Mouse (Mus musculus) hindbrain, embryonic 16.5 days (tissue): ENCODE measurements around the gene Pmepa1. TPM values are rescaled to one million over a fixed set of nuclear protein-coding genes. Genes with fewer than 3 reads are reported as not detected.

Source experiments
- ATAC-seq: fragments of 200-750 bp; cut with Nextera tagmentation; 2 replicates; pipeline ENCODE4 v1.8.0; 2017; ENCODE audit warnings: moderate TSS enrichment, moderate library complexity
- H3K27ac ChIP-seq: fragments of 300-500 bp; sonication (generic); 2 replicates; pipeline ENCODE4 v1.5.1; 2014; ENCODE audit warnings: low read depth, mild to moderate bottlenecking, control low read depth, low read length, moderate library complexity
- H3K27me3 ChIP-seq: fragments of 300-500 bp; sonication (generic); replicated peaks from 2 replicates; pipeline ENCODE4 v1.6.1; 2014; ENCODE audit warnings: low read length; ENCODE audit not compliant: control insufficient read depth, insufficient read depth
- H3K36me3 ChIP-seq: fragments of 300-500 bp; sonication (generic); 2 replicates; pipeline ENCODE4 v1.6.1; 2014; ENCODE audit warnings: mild to moderate bottlenecking, low read length, moderate library complexity, mixed read lengths; ENCODE audit not compliant: control insufficient read depth, insufficient read depth
- H3K4me1 ChIP-seq: fragments of 300-500 bp; sonication (generic); 2 replicates; pipeline ENCODE4 v1.6.1; 2014; ENCODE audit warnings: low read depth, low read length; ENCODE audit not compliant: control insufficient read depth, insufficient read depth
- H3K4me2 ChIP-seq: fragments of 300-500 bp; sonication (generic); 2 replicates; pipeline ENCODE4 v1.6.1; 2014; ENCODE audit warnings: mild to moderate bottlenecking, low read length, control low read depth, moderate library complexity
- H3K4me3 ChIP-seq: fragments of 300-500 bp; sonication (generic); 2 replicates; pipeline ENCODE4 v1.5.1; 2014; ENCODE audit warnings: mild to moderate bottlenecking, low read length, control low read depth, moderate library complexity
- H3K9ac ChIP-seq: fragments of 300-500 bp; sonication (generic); 2 replicates; pipeline ENCODE4 v1.6.1; 2014; ENCODE audit warnings: low read depth, mild to moderate bottlenecking, control low read depth, low read length, moderate library complexity
- H3K9me3 ChIP-seq: fragments of 300-500 bp; sonication (generic); 2 replicates; pipeline ENCODE4 v1.6.1; 2014; ENCODE audit warnings: mild to moderate bottlenecking, low read length, moderate library complexity; ENCODE audit not compliant: control insufficient read depth
- WGBS: fragments of 180-500 bp; shearing (Covaris S2); extraction: QIAGEN DNeasy Blood & Tissue Kit; methylation state at CpG from one replicate; pipeline ENCODE4 v1.1.7; 2014; 5-methylcytosine and 5-hydroxymethylcytosine counted together
- polyA plus RNA-seq: library from polyadenylated mRNA; unstranded; fragments of >200 nt; fragmentation: Nextera tagmentation; extraction: Ambion mirVana; gene quantifications from 2 replicates; pipeline ENCODE4 v1.2.1, GENCODE M21; 2015

The Pmepa1 gene
- polyA plus RNA-seq, 1 experiment from 2014 or later: 3.2 TPM

GRCm38 (mm10) chr2:173258459-173259091 is 17.8 kb downstream of the Pmepa1 start:
- no peak overlapping the region for H3K27ac ChIP-seq

GRCm38 (mm10) chr2:173257610-173258009 is 18.7 kb downstream of the Pmepa1 start:
- no peaks in the 10 kb centered on the region for H3K27me3 ChIP-seq
- H3K9me3 ChIP-seq: no peaks in the 10 kb centered on the region
- peaks cover 71% of the 10 kb centered on the region for H3K4me1 ChIP-seq
- 18% methylated on average over 6 of the region's 7 CpGs for WGBS
- peak; percentile 89 for ATAC-seq
- H3K4me2 ChIP-seq: no peak overlapping the region
- H3K9ac ChIP-seq: no peak overlapping the region
- H3K4me3 ChIP-seq: no peak overlapping the region
- peak overlapping the region; percentile 24; the same call in 1 of the 2 replicates for H3K27ac ChIP-seq
- H3K36me3 ChIP-seq: no peaks in the 10 kb centered on the region

More at GRCm38 (mm10) chr2:173258459-173259091, 17.8 kb downstream of the Pmepa1 start:
- WGBS: 23% methylated on average over 9 of the region's 9 CpGs
- Histone ChIP-seq H3K4me2 (no peak overlapping the region), H3K4me1 (peaks cover 63% of the 10 kb centered on the region), H3K27me3 (no peaks in the 10 kb centered on the region), H3K4me3 (no peak overlapping the region), H3K9me3 (no peaks in the 10 kb centered on the region), H3K36me3 (no peaks in the 10 kb centered on the region), H3K9ac (no peak overlapping the region)
- no peak for ATAC-seq

- Histone ChIP-seq H3K4me1 (peaks cover 73% of the 10 kb centered on the region), H3K9me3 (no peaks in the 10 kb centered on the region), H3K27ac (no peak overlapping the region), H3K4me3 (no peak overlapping the region), H3K4me2 (no peak overlapping the region), H3K9ac (no peak overlapping the region), H3K36me3 (no peaks in the 10 kb centered on the region), H3K27me3 (no peaks in the 10 kb centered on the region)
- no peak for ATAC-seq
- WGBS: 63% methylated on average over 4 of the region's 4 CpGs
Measured at GRCm38 (mm10) chr2:173256552-173256949, 19.8 kb downstream of the Pmepa1 start.

DNA sequence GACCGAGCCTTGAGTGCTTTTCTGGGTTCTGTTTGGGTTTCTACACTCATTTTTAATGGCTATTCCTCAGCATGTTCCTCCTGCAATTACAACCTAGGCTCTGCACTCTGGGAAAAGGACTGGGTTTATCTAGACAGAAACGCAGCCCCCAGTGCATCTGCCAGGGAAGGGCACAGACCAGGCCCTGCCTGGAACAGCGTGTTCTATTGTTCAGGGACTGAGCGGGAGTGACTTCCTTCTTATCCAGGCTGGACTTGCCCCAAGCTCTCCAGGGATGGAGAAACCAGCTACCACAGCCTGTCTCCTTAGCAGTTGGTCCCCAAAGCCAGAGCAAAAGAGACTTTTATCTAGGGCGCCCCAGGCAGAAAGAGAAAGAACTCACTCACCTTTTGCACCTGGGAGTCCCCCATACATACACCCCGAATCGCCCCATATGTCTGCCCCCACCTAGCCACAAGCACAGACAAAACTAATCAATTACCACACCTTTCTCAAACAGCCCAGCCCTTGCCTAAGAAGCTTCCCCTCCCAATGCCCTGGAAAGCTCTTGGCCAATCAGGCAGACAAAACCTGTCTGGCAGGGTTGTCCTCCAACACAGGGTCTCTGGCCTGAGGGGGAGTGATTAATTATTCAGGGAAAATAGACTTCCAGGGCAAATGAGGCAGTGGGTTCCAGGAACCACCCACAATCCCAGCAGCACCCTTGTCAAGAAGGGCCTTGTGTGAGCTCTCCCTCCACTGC is 20.4 kb downstream of the Pmepa1 start:
- Histone ChIP-seq H3K9me3 (no peaks in the 10 kb centered on the region), H3K9ac (no peak overlapping the region), H3K27me3 (no peaks in the 10 kb centered on the region), H3K4me2 (no peak overlapping the region), H3K27ac (no peak overlapping the region), H3K4me3 (no peak overlapping the region), H3K4me1 (peaks cover 74% of the 10 kb centered on the region), H3K36me3 (no peaks in the 10 kb centered on the region)
- WGBS: 64% methylated on average over 7 of the region's 7 CpGs
- no peak for ATAC-seq

DNA sequence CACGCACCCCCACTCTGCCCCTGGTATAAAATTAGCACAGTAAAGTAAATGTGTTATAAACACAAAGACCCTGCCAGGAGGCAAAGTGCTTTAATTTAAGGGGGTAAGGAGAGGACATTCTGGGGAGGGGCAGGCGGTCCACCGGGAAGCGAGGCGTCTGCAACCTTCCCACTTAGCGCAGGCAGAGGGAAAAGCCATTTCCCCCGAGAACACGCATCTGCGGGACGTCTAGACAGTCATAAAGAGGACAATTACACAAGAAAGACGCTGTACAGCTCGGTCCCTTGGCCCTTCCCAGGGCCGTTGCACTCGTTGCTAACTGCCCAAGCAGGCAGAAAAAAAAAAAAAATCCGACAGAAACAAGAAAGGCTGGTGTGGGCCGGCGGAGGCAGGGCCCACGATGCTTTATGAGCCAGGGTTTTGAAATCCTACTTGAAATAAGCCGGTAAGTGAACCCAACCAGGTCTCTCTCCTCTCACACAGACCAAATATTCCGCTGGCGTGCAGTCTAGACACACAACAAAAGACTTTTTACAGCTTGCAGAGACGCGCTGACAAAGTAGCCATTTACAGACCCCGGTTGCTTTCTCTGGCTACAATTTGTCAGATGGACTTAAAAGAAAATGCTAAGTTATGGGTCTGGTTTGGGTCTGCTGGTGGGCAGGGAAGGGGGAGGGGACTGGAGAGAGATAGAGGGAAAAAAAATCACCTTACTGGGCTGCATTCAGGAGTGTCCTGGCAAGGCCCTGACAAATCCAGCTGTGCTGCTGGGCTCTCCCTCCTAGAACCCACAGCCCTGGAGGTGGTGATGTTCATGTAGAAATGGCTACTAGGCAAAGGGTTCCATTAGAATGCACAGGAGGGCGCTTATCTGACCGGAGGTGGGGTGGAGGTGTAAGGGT is 22.3 kb downstream of the Pmepa1 start:
- Histone ChIP-seq H3K27me3 (no peaks in the 10 kb centered on the region), H3K9ac (peak overlapping the region; percentile 14), H3K4me1 (peaks cover 84% of the 10 kb centered on the region), H3K4me3 (no peak overlapping the region), H3K27ac (no peak overlapping the region; the same call in 1 of the 2 replicates), H3K9me3 (no peaks in the 10 kb centered on the region), H3K4me2 (peak overlapping the region; percentile 35), H3K36me3 (no peaks in the 10 kb centered on the region)
- 16% methylated on average over 26 of the region's 26 CpGs for WGBS
- ATAC-seq: no peak

DNA sequence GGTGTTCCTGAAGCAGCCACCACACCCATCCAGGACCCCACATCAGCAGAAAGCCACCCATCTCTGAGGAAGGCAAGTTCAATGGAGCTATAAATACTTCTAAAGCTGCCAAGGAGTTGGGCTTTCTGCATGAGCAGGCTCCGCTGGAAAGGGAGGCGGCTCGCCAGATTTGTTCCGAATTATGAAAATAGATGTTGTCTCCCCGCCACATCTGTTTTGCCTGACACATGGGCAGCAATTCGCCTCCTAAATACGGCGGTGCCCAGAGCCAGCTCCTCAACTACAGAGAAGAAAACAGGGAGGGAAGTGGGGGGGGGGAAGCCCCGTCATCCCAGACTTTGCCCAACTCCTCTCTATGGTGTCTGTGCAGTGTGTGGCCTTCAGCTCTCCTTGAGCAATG is 24.7 kb downstream of the Pmepa1 start:
- Histone ChIP-seq H3K27me3 (no peaks in the 10 kb centered on the region), H3K36me3 (no peaks in the 10 kb centered on the region), H3K27ac (no peak overlapping the region), H3K9me3 (no peaks in the 10 kb centered on the region), H3K4me2 (no peak overlapping the region), H3K4me1 (peaks cover 69% of the 10 kb centered on the region), H3K9ac (no peak overlapping the region), H3K4me3 (no peak overlapping the region)
- WGBS: 51% methylated on average over 9 of the region's 9 CpGs
- ATAC-seq: no peak

- WGBS: 39% methylated on average over 7 of the region's 7 CpGs
- no peak for ATAC-seq
- H3K4me3 ChIP-seq: no peak overlapping the region
- H3K4me2 ChIP-seq: no peak overlapping the region
- no peaks in the 10 kb centered on the region for H3K27me3 ChIP-seq
- no peak overlapping the region for H3K27ac ChIP-seq
- H3K4me1 ChIP-seq: peaks cover 68% of the 10 kb centered on the region
- no peak overlapping the region for H3K9ac ChIP-seq
- no peaks in the 10 kb centered on the region for H3K9me3 ChIP-seq
- H3K36me3 ChIP-seq: no peaks in the 10 kb centered on the region
Measured at GRCm38 (mm10) chr2:173251133-173251532, 25.2 kb downstream of the Pmepa1 start.

- Histone ChIP-seq H3K4me2 (no peak overlapping the region), H3K4me3 (no peak overlapping the region), H3K36me3 (no peaks in the 10 kb centered on the region), H3K27me3 (no peaks in the 10 kb centered on the region), H3K4me1 (peaks cover 64% of the 10 kb centered on the region), H3K27ac (no peak overlapping the region), H3K9ac (no peak overlapping the region), H3K9me3 (no peaks in the 10 kb centered on the region)
- no peak for ATAC-seq
- WGBS: 26% methylated on average over 2 of the region's 2 CpGs
Measured at GRCm38 (mm10) chr2:173250411-173250810, 25.9 kb downstream of the Pmepa1 start.

GRCm38 (mm10) chr2:173249965-173250364 is 26.4 kb downstream of the Pmepa1 start:
- Histone ChIP-seq H3K9ac (no peak overlapping the region), H3K27ac (no peak overlapping the region; the same call in 1 of the 2 replicates), H3K27me3 (no peaks in the 10 kb centered on the region), H3K9me3 (no peaks in the 10 kb centered on the region), H3K4me2 (no peak overlapping the region), H3K4me1 (peaks cover 64% of the 10 kb centered on the region), H3K4me3 (no peak overlapping the region), H3K36me3 (no peaks in the 10 kb centered on the region)
- WGBS: 70% methylated on average over 8 of the region's 8 CpGs
- ATAC-seq: no peak
